17 mouse cellular contexts compared by ENCODE assay signal in the genomic region with DNA sequence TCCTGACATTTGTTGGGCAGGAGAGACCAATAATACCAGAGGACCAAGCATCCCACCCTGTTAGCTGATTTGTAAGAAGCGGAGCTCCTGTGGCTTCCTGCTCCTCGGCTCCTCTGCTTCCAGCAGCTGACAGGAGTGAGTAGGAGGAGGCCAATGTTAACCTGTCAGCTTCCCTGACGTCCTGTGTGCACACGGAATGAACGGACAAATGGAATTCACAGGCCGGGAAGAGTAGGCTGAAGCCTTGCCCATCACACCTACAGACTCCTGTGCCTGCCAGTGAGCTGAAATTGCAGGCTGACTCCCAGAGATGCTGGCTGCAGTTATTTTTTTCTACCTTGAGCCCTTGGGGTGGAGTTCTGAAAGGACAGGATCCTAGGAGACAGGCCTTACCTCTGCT. TPM values are rescaled to one million over a fixed set of nuclear protein-coding genes. Genes with fewer than 3 reads are reported as not detected.
A peak's percentile ranks its signal among the peaks of the same experiment; 100 is the strongest.
DNase-seq lines count a peak whose midpoint lies in the region; ATAC-seq and TF ChIP-seq lines count a peak whose summit lies in the region.
"Had no signal": no experiment of that assay in that cellular context is flagged by ENCODE, and none has a peak within 500 bp of the region (broad histone marks: within the 10 kb centered on the region; RNA-seq: fewer than 3 reads in every experiment).

No protein-coding gene starts in this region.

- ATAC-seq in hindbrain, embryonic 11.5 days (ENCODE audit: low FRiP score) = no peak
- ATAC-seq in hindbrain, embryonic 16.5 days = no peak
- no peak for ATAC-seq in midbrain, embryonic 12.5 days (ENCODE audit: low FRiP score, low read depth)
- ATAC-seq in midbrain, embryonic 14.5 days (ENCODE audit: low FRiP score, low TSS enrichment) = no peak
- no peak for ATAC-seq in neural tube, embryonic 11.5 days (ENCODE audit: insufficient read depth, low FRiP score, low TSS enrichment)
- no peak for ATAC-seq in intestine, embryonic 15.5 days
- ATAC-seq: liver, embryonic 12.5 days had no signal

- H3K27me3 ChIP-seq in hindbrain, embryonic 11.5 days (ENCODE audit: control insufficient read depth, insufficient read depth, low read length) = no peaks in the 10 kb centered on the region
- H3K27me3 ChIP-seq in hindbrain, embryonic 16.5 days (replicated peaks; ENCODE audit: control insufficient read depth, insufficient read depth, low read length) = no peaks in the 10 kb centered on the region
- H3K27me3 ChIP-seq in midbrain, embryonic 12.5 days = peaks cover 17% of the 10 kb centered on the region; the same call in 1 of the 2 replicates
- H3K27me3 ChIP-seq in midbrain, embryonic 14.5 days (ENCODE audit: control insufficient read depth, insufficient read depth, low read length) = no peaks in the 10 kb centered on the region
- H3K27me3 ChIP-seq in neural tube, embryonic 11.5 days (ENCODE audit: control insufficient read depth, insufficient read depth, low read length) = no peaks in the 10 kb centered on the region
- no peaks in the 10 kb centered on the region for H3K27me3 ChIP-seq in intestine, embryonic 15.5 days (replicated peaks)
- H3K27me3 ChIP-seq: liver, embryonic 12.5 days had no signal

- 57% methylated on average over 6 of the region's 6 CpGs for WGBS in hindbrain, embryonic 11.5 days
- WGBS in hindbrain, embryonic 16.5 days = 61% methylated on average over 6 of the region's 6 CpGs
- 79% methylated on average over 6 of the region's 6 CpGs for WGBS in midbrain, embryonic 12.5 days
- WGBS in midbrain, embryonic 14.5 days = 76% methylated on average over 6 of the region's 6 CpGs
- 63% methylated on average over 6 of the region's 6 CpGs for WGBS in neural tube, embryonic 11.5 days
- WGBS in intestine, embryonic 15.5 days = 59% methylated on average over 6 of the region's 6 CpGs

- H3K9ac ChIP-seq in hindbrain, embryonic 11.5 days (ENCODE audit: low read depth, low read length) = no peak overlapping the region
- H3K9ac ChIP-seq in hindbrain, embryonic 16.5 days (ENCODE audit: low read depth, low read length) = no peak overlapping the region
- H3K9ac ChIP-seq in midbrain, embryonic 12.5 days (replicated peaks) = no peak overlapping the region
- no peak overlapping the region for H3K9ac ChIP-seq in midbrain, embryonic 14.5 days (replicated peaks; ENCODE audit: low read length)
- no peak overlapping the region for H3K9ac ChIP-seq in neural tube, embryonic 11.5 days (ENCODE audit: low read length)
- no peak overlapping the region for H3K9ac ChIP-seq in intestine, embryonic 15.5 days
- H3K9ac ChIP-seq: forebrain, embryonic 12.5 days; liver, embryonic 12.5 days; lung, embryonic 14.5 days had no signal

- H3K4me2 ChIP-seq in hindbrain, embryonic 11.5 days (replicated peaks; ENCODE audit: low read depth, low read length) = no peak overlapping the region
- no peak overlapping the region for H3K4me2 ChIP-seq in hindbrain, embryonic 16.5 days (ENCODE audit: low read length)
- no peak overlapping the region for H3K4me2 ChIP-seq in midbrain, embryonic 12.5 days (replicated peaks)
- H3K4me2 ChIP-seq in midbrain, embryonic 14.5 days (ENCODE audit: low read length) = no peak overlapping the region
- no peak overlapping the region for H3K4me2 ChIP-seq in neural tube, embryonic 11.5 days (ENCODE audit: low read depth)
- H3K4me2 ChIP-seq in intestine, embryonic 15.5 days (replicated peaks) = no peak overlapping the region
- H3K4me2 ChIP-seq: forebrain, embryonic 12.5 days; liver, embryonic 12.5 days; lung, embryonic 14.5 days; midbrain, embryonic 11.5 days had no signal

- peaks cover 8% of the 10 kb centered on the region for H3K4me1 ChIP-seq in hindbrain, embryonic 11.5 days (replicated peaks; ENCODE audit: control insufficient read depth, insufficient read depth, low read length)
- H3K4me1 ChIP-seq in hindbrain, embryonic 16.5 days (ENCODE audit: control insufficient read depth, insufficient read depth, low read depth, low read length) = peaks cover 15% of the 10 kb centered on the region
- peaks cover 43% of the 10 kb centered on the region for H3K4me1 ChIP-seq in midbrain, embryonic 12.5 days
- peaks cover 28% of the 10 kb centered on the region for H3K4me1 ChIP-seq in midbrain, embryonic 14.5 days (ENCODE audit: control insufficient read depth, insufficient read depth, low read length)
- H3K4me1 ChIP-seq in cortical plate, adult 2 months (ENCODE audit: control insufficient read depth, insufficient read depth, low read length) = peaks cover 5% of the 10 kb centered on the region; the same call in 1 of the 2 replicates
- peaks cover 33% of the 10 kb centered on the region for H3K4me1 ChIP-seq in neural tube, embryonic 11.5 days (ENCODE audit: control insufficient read depth, insufficient read depth, low read length)
- peaks cover 39% of the 10 kb centered on the region for H3K4me1 ChIP-seq in intestine, embryonic 15.5 days (replicated peaks)

- DNase-seq in hindbrain, embryonic 11.5 days (ENCODE audit: low spot score) = no peak
- no peak for DNase-seq in midbrain, embryonic 14.5 days
- no peak for DNase-seq in neural tube, embryonic 11.5 days (ENCODE audit: low spot score)
- DNase-seq: B cell, adult 2 months; cerebellum, adult 2 months; gastrocnemius, postnatal 25 days; kidney, adult 18-20 months; lung, embryonic 14.5 days had no signal

- no peaks in the 10 kb centered on the region for H3K36me3 ChIP-seq in hindbrain, embryonic 11.5 days (ENCODE audit: control insufficient read depth, insufficient read depth, low read length)
- no peaks in the 10 kb centered on the region for H3K36me3 ChIP-seq in hindbrain, embryonic 16.5 days (ENCODE audit: control insufficient read depth, insufficient read depth, low read length)
- no peaks in the 10 kb centered on the region for H3K36me3 ChIP-seq in midbrain, embryonic 12.5 days
- no peaks in the 10 kb centered on the region for H3K36me3 ChIP-seq in midbrain, embryonic 14.5 days (ENCODE audit: control insufficient read depth, insufficient read depth, low read length)
- H3K36me3 ChIP-seq in neural tube, embryonic 11.5 days (ENCODE audit: control insufficient read depth, insufficient read depth, low read length) = no peaks in the 10 kb centered on the region
- H3K36me3 ChIP-seq in intestine, embryonic 15.5 days = no peaks in the 10 kb centered on the region
- H3K36me3 ChIP-seq: forebrain, embryonic 12.5 days; liver, embryonic 12.5 days had no signal

- no peak for TF ChIP-seq CTCF in cortical plate, adult 2 months (IDR thresholded peaks at IDR 0.05; ENCODE audit: extremely low read depth, insufficient read depth, low read length)

- TF ChIP-seq POLR2A in cortical plate, adult 2 months (IDR thresholded peaks at IDR 0.05; ENCODE audit: extremely low read depth, insufficient read depth, low read length) = peak; percentile 65; the same call in 1 of the 2 replicates

- H3K9me3 ChIP-seq in hindbrain, embryonic 11.5 days (ENCODE audit: control insufficient read depth, low read length) = no peaks in the 10 kb centered on the region
- no peaks in the 10 kb centered on the region for H3K9me3 ChIP-seq in hindbrain, embryonic 16.5 days (ENCODE audit: control insufficient read depth, low read length)
- no peaks in the 10 kb centered on the region for H3K9me3 ChIP-seq in midbrain, embryonic 12.5 days
- no peaks in the 10 kb centered on the region for H3K9me3 ChIP-seq in midbrain, embryonic 14.5 days (ENCODE audit: control insufficient read depth, low read length)
- no peaks in the 10 kb centered on the region for H3K9me3 ChIP-seq in neural tube, embryonic 11.5 days (ENCODE audit: control insufficient read depth, low read length)
- H3K9me3 ChIP-seq in intestine, embryonic 15.5 days = no peaks in the 10 kb centered on the region
- H3K9me3 ChIP-seq: forebrain, embryonic 12.5 days; liver, embryonic 12.5 days had no signal

- H3K4me3 ChIP-seq in hindbrain, embryonic 11.5 days (ENCODE audit: low read depth, low read length) = no peak overlapping the region
- H3K4me3 ChIP-seq in hindbrain, embryonic 16.5 days (ENCODE audit: low read length) = no peak overlapping the region
- H3K4me3 ChIP-seq in midbrain, embryonic 12.5 days = no peak overlapping the region
- H3K4me3 ChIP-seq in midbrain, embryonic 14.5 days (replicated peaks; ENCODE audit: low read depth, low read length) = no peak overlapping the region
- H3K4me3 ChIP-seq in cortical plate, adult 2 months (ENCODE audit: insufficient read depth, low read length) = no peak overlapping the region
- H3K4me3 ChIP-seq in neural tube, embryonic 11.5 days (ENCODE audit: low read depth, low read length) = no peak overlapping the region
- no peak overlapping the region for H3K4me3 ChIP-seq in intestine, embryonic 15.5 days (replicated peaks)
- H3K4me3 ChIP-seq: forebrain, embryonic 12.5 days; liver, embryonic 12.5 days had no signal

- H3K27ac ChIP-seq in hindbrain, embryonic 11.5 days (ENCODE audit: low read depth, low read length) = peak overlapping the region; percentile 75
- H3K27ac ChIP-seq in hindbrain, embryonic 16.5 days (ENCODE audit: low read depth, low read length) = no peak overlapping the region
- peak overlapping the region; percentile 16; the same call in 1 of the 2 replicates for H3K27ac ChIP-seq in midbrain, embryonic 12.5 days (replicated peaks)
- no peak overlapping the region for H3K27ac ChIP-seq in midbrain, embryonic 14.5 days (replicated peaks; ENCODE audit: low read depth, low read length)
- H3K27ac ChIP-seq in cortical plate, adult 2 months (ENCODE audit: insufficient read depth, low read length) = peak overlapping the region; percentile 24; the same call in 1 of the 2 replicates
- H3K27ac ChIP-seq in neural tube, embryonic 11.5 days (ENCODE audit: low read depth, low read length) = peak overlapping the region; percentile 58
- no peak overlapping the region for H3K27ac ChIP-seq in intestine, embryonic 15.5 days
- H3K27ac ChIP-seq: forebrain, embryonic 12.5 days; kidney, postnatal 0 days; macrophage had no signal

RNA-seq across cellular contexts. Expression of a gene that starts 23.7 kb away (rescaled TPM):
- polyA plus RNA-seq in hindbrain, embryonic 11.5 days (2014; fragmentation: Nextera tagmentation; extraction: Ambion mirVana) = 2.4 and 3.0 TPM in 2 replicates
- polyA plus RNA-seq in hindbrain, embryonic 16.5 days (2015; fragmentation: Nextera tagmentation; extraction: Ambion mirVana) = 4.0 and 4.1 TPM in 2 replicates
- polyA plus RNA-seq in midbrain, embryonic 12.5 days (2016; fragmentation: Nextera tagmentation; extraction: Ambion mirVana) = 3.0 and 4.2 TPM in 2 replicates
- polyA plus RNA-seq in midbrain, embryonic 14.5 days (2014; fragmentation: Nextera tagmentation; extraction: Ambion mirVana) = 3.5 and 4.5 TPM in 2 replicates
- polyA plus RNA-seq in cortical plate, adult 2 months (2012; rRNA removed) = 0.78 and 1.1 TPM in 2 replicates
- polyA plus RNA-seq in neural tube, embryonic 11.5 days (2014; fragmentation: Nextera tagmentation; extraction: Ambion mirVana) = 1.5 and 2.5 TPM in 2 replicates
- polyA plus RNA-seq in intestine, embryonic 15.5 days (2015; fragmentation: Nextera tagmentation; extraction: Ambion mirVana) = 1.2 TPM in 2 replicates
- polyA plus RNA-seq: macrophage had no signal

RNA-seq across cellular contexts. Expression of a gene that starts 37.1 kb away (rescaled TPM):
- polyA plus RNA-seq in hindbrain, embryonic 11.5 days (2014; fragmentation: Nextera tagmentation; extraction: Ambion mirVana) = 3.2 and 3.3 TPM in 2 replicates
- polyA plus RNA-seq in hindbrain, embryonic 16.5 days (2015; fragmentation: Nextera tagmentation; extraction: Ambion mirVana) = 12.0 and 17.0 TPM in 2 replicates
- polyA plus RNA-seq in midbrain, embryonic 12.5 days (2016; fragmentation: Nextera tagmentation; extraction: Ambion mirVana) = 1.9 and 3.5 TPM in 2 replicates
- 7.1 and 8.7 TPM in 2 replicates for polyA plus RNA-seq in midbrain, embryonic 14.5 days (2014; fragmentation: Nextera tagmentation; extraction: Ambion mirVana)
- 12.0 and 16.0 TPM in 2 replicates for polyA plus RNA-seq in cortical plate, adult 2 months (2012; rRNA removed)
- 2.5 and 3.1 TPM in 2 replicates for polyA plus RNA-seq in neural tube, embryonic 11.5 days (2014; fragmentation: Nextera tagmentation; extraction: Ambion mirVana)
- polyA plus RNA-seq in intestine, embryonic 15.5 days (2015; fragmentation: Nextera tagmentation; extraction: Ambion mirVana) = 2.3 and 2.8 TPM in 2 replicates

Comparison
In these comparisons a context has a peak if more than half of its experiments do, and no peak if none do; other contexts are left out.
1. H3K27ac ChIP-seq: peak in hindbrain, embryonic 11.5 days (single experiment), midbrain, embryonic 12.5 days (single experiment), cortical plate, adult 2 months (single experiment) and neural tube, embryonic 11.5 days (single experiment); none in hindbrain, embryonic 16.5 days (single experiment), midbrain, embryonic 14.5 days (single experiment) and intestine, embryonic 15.5 days (single experiment).